Mouse (Mus musculus): ENCODE data around the gene Prdm16. TPM values are rescaled to one million over a fixed set of nuclear protein-coding genes. Genes with fewer than 3 reads are reported as not detected.

The Prdm16 gene
- polyA plus RNA-seq, 1 experiment from 2014 or later: 29.8 TPM

- no peak overlapping the region for H3K4me2 ChIP-seq (ENCODE audit: low read length)
- ATAC-seq: no peak; the same call in 1 of the 2 replicates
- H3K4me1 ChIP-seq (replicated peaks; ENCODE audit: control insufficient read depth, insufficient read depth, low read length): peaks cover 56% of the 10 kb centered on the region
- H3K27ac ChIP-seq (ENCODE audit: low read length): no peak overlapping the region; the same call in 1 of the 2 replicates
- H3K36me3 ChIP-seq (ENCODE audit: control insufficient read depth, insufficient read depth): no peaks in the 10 kb centered on the region
- no peak overlapping the region for H3K4me3 ChIP-seq (replicated peaks; ENCODE audit: low read length)
- peak overlapping the region; percentile 1; the same call in 1 of the 2 replicates for H3K9ac ChIP-seq (replicated peaks; ENCODE audit: low read depth, low read length)
- no peaks in the 10 kb centered on the region for H3K9me3 ChIP-seq (ENCODE audit: control insufficient read depth, low read length)
- WGBS: 18% methylated on average over 10 of the region's 10 CpGs
- H3K27me3 ChIP-seq (replicated peaks; ENCODE audit: control insufficient read depth, insufficient read depth, low read length): no peaks in the 10 kb centered on the region
Observed at GRCm38 (mm10) chr4:154540671-154541070, 96.0 kb downstream of the Prdm16 start.

GRCm38 (mm10) chr4:154539703-154540102 lies 97.0 kb downstream of the Prdm16 start:
- no peak overlapping the region for H3K4me2 ChIP-seq (ENCODE audit: low read length)
- H3K27ac ChIP-seq (ENCODE audit: low read length): no peak overlapping the region
- H3K9me3 ChIP-seq (ENCODE audit: control insufficient read depth, low read length): no peaks in the 10 kb centered on the region
- H3K27me3 ChIP-seq (replicated peaks; ENCODE audit: control insufficient read depth, insufficient read depth, low read length): no peaks in the 10 kb centered on the region
- ATAC-seq: no peak
- peaks cover 46% of the 10 kb centered on the region for H3K4me1 ChIP-seq (replicated peaks; ENCODE audit: control insufficient read depth, insufficient read depth, low read length)
- 78% methylated on average over 12 of the region's 12 CpGs for WGBS
- no peak overlapping the region for H3K4me3 ChIP-seq (replicated peaks; ENCODE audit: low read length)
- no peaks in the 10 kb centered on the region for H3K36me3 ChIP-seq (ENCODE audit: control insufficient read depth, insufficient read depth)
- H3K9ac ChIP-seq (replicated peaks; ENCODE audit: low read depth, low read length): no peak overlapping the region

GRCm38 (mm10) chr4:154538727-154539126 lies 97.9 kb downstream of the Prdm16 start:
- peaks cover 37% of the 10 kb centered on the region for H3K4me1 ChIP-seq (replicated peaks; ENCODE audit: control insufficient read depth, insufficient read depth, low read length)
- H3K27me3 ChIP-seq (replicated peaks; ENCODE audit: control insufficient read depth, insufficient read depth, low read length): no peaks in the 10 kb centered on the region
- no peak overlapping the region for H3K27ac ChIP-seq (ENCODE audit: low read length)
- WGBS: 89% methylated on average over 4 of the region's 4 CpGs
- H3K9me3 ChIP-seq (ENCODE audit: control insufficient read depth, low read length): no peaks in the 10 kb centered on the region
- no peak for ATAC-seq
- H3K36me3 ChIP-seq (ENCODE audit: control insufficient read depth, insufficient read depth): no peaks in the 10 kb centered on the region
- H3K4me3 ChIP-seq (replicated peaks; ENCODE audit: low read length): no peak overlapping the region
- H3K4me2 ChIP-seq (ENCODE audit: low read length): no peak overlapping the region
- H3K9ac ChIP-seq (replicated peaks; ENCODE audit: low read depth, low read length): no peak overlapping the region

- no peaks in the 10 kb centered on the region for H3K27me3 ChIP-seq (replicated peaks; ENCODE audit: control insufficient read depth, insufficient read depth, low read length)
- H3K4me3 ChIP-seq (replicated peaks; ENCODE audit: low read length): no peak overlapping the region
- WGBS: 71% methylated on average over 5 of the region's 5 CpGs
- H3K9ac ChIP-seq (replicated peaks; ENCODE audit: low read depth, low read length): no peak overlapping the region
- peaks cover 18% of the 10 kb centered on the region for H3K4me1 ChIP-seq (replicated peaks; ENCODE audit: control insufficient read depth, insufficient read depth, low read length)
- no peak overlapping the region for H3K27ac ChIP-seq (ENCODE audit: low read length)
- H3K9me3 ChIP-seq (ENCODE audit: control insufficient read depth, low read length): no peaks in the 10 kb centered on the region
- ATAC-seq: no peak
- H3K4me2 ChIP-seq (ENCODE audit: low read length): no peak overlapping the region
- H3K36me3 ChIP-seq (ENCODE audit: control insufficient read depth, insufficient read depth): no peaks in the 10 kb centered on the region
Observed at GRCm38 (mm10) chr4:154536110-154536509, 100.6 kb downstream of the Prdm16 start.

GRCm38 (mm10) chr4:154531368-154531767 lies 105.3 kb downstream of the Prdm16 start:
- no peak overlapping the region for H3K9ac ChIP-seq (replicated peaks; ENCODE audit: low read depth, low read length)
- no peak for ATAC-seq

GRCm38 (mm10) chr4:154530336-154530735 lies 106.3 kb downstream of the Prdm16 start:
- H3K4me3 ChIP-seq (replicated peaks; ENCODE audit: low read length): no peak overlapping the region
- H3K27ac ChIP-seq (ENCODE audit: low read length): no peak overlapping the region
- no peaks in the 10 kb centered on the region for H3K36me3 ChIP-seq (ENCODE audit: control insufficient read depth, insufficient read depth)
- WGBS: 66% methylated on average over 7 of the region's 7 CpGs
- no peak overlapping the region for H3K9ac ChIP-seq (replicated peaks; ENCODE audit: low read depth, low read length)
- no peaks in the 10 kb centered on the region for H3K27me3 ChIP-seq (replicated peaks; ENCODE audit: control insufficient read depth, insufficient read depth, low read length)
- ATAC-seq: no peak
- H3K4me1 ChIP-seq (replicated peaks; ENCODE audit: control insufficient read depth, insufficient read depth, low read length): peaks cover 13% of the 10 kb centered on the region
- no peaks in the 10 kb centered on the region for H3K9me3 ChIP-seq (ENCODE audit: control insufficient read depth, low read length)
- no peak overlapping the region for H3K4me2 ChIP-seq (ENCODE audit: low read length)

More at GRCm38 (mm10) chr4:154531368-154531767, 105.3 kb downstream of the Prdm16 start:
- H3K4me1 ChIP-seq (replicated peaks; ENCODE audit: control insufficient read depth, insufficient read depth, low read length): peaks cover 13% of the 10 kb centered on the region
- 40% methylated on average over 4 of the region's 4 CpGs for WGBS
- H3K9me3 ChIP-seq (ENCODE audit: control insufficient read depth, low read length): no peaks in the 10 kb centered on the region
- H3K4me3 ChIP-seq (replicated peaks; ENCODE audit: low read length): no peak overlapping the region
- no peaks in the 10 kb centered on the region for H3K27me3 ChIP-seq (replicated peaks; ENCODE audit: control insufficient read depth, insufficient read depth, low read length)
- no peaks in the 10 kb centered on the region for H3K36me3 ChIP-seq (ENCODE audit: control insufficient read depth, insufficient read depth)
- H3K27ac ChIP-seq (ENCODE audit: low read length): no peak overlapping the region
- H3K4me2 ChIP-seq (ENCODE audit: low read length): no peak overlapping the region

GRCm38 (mm10) chr4:154527506-154527905 lies 109.2 kb downstream of the Prdm16 start:
- Histone ChIP-seq H3K4me1 (replicated peaks; ENCODE audit: control insufficient read depth, insufficient read depth, low read length) (peaks cover 22% of the 10 kb centered on the region), H3K9me3 (ENCODE audit: control insufficient read depth, low read length) (no peaks in the 10 kb centered on the region), H3K4me3 (replicated peaks; ENCODE audit: low read length) (no peak overlapping the region), H3K4me2 (ENCODE audit: low read length) (no peak overlapping the region), H3K27me3 (replicated peaks; ENCODE audit: control insufficient read depth, insufficient read depth, low read length) (no peaks in the 10 kb centered on the region), H3K36me3 (ENCODE audit: control insufficient read depth, insufficient read depth) (no peaks in the 10 kb centered on the region), H3K27ac (ENCODE audit: low read length) (no peak overlapping the region), H3K9ac (replicated peaks; ENCODE audit: low read depth, low read length) (no peak overlapping the region)
- no peak for ATAC-seq
- WGBS: 64% methylated on average over 9 of the region's 9 CpGs

- 81% methylated on average over 6 of the region's 6 CpGs for WGBS
- Histone ChIP-seq H3K9me3 (ENCODE audit: control insufficient read depth, low read length) (no peaks in the 10 kb centered on the region), H3K36me3 (ENCODE audit: control insufficient read depth, insufficient read depth) (no peaks in the 10 kb centered on the region), H3K27me3 (replicated peaks; ENCODE audit: control insufficient read depth, insufficient read depth, low read length) (no peaks in the 10 kb centered on the region), H3K4me3 (replicated peaks; ENCODE audit: low read length) (no peak overlapping the region), H3K4me1 (replicated peaks; ENCODE audit: control insufficient read depth, insufficient read depth, low read length) (peaks cover 16% of the 10 kb centered on the region), H3K4me2 (ENCODE audit: low read length) (no peak overlapping the region), H3K9ac (replicated peaks; ENCODE audit: low read depth, low read length) (no peak overlapping the region), H3K27ac (ENCODE audit: low read length) (no peak overlapping the region)
- ATAC-seq: no peak
Observed at GRCm38 (mm10) chr4:154526351-154526786, 110.3 kb downstream of the Prdm16 start.

GRCm38 (mm10) chr4:154523898-154524297 lies 112.8 kb downstream of the Prdm16 start:
- Histone ChIP-seq H3K27ac (ENCODE audit: low read length) (no peak overlapping the region), H3K9ac (replicated peaks; ENCODE audit: low read depth, low read length) (no peak overlapping the region), H3K4me2 (ENCODE audit: low read length) (no peak overlapping the region), H3K4me3 (replicated peaks; ENCODE audit: low read length) (no peak overlapping the region), H3K4me1 (replicated peaks; ENCODE audit: control insufficient read depth, insufficient read depth, low read length) (peaks cover 17% of the 10 kb centered on the region), H3K9me3 (ENCODE audit: control insufficient read depth, low read length) (no peaks in the 10 kb centered on the region), H3K27me3 (replicated peaks; ENCODE audit: control insufficient read depth, insufficient read depth, low read length) (no peaks in the 10 kb centered on the region), H3K36me3 (ENCODE audit: control insufficient read depth, insufficient read depth) (no peaks in the 10 kb centered on the region)
- 60% methylated on average over 17 of the region's 17 CpGs for WGBS
- ATAC-seq: 0 out of 2 replicates have a peak, but pooled peaks have one; percentile 28

All from forebrain, embryonic 16.5 days (tissue).